Mouse (Mus musculus): Measurements from ENCODE around the gene Tnfaip8l3. TPM values are rescaled to one million over a fixed set of nuclear protein-coding genes. Genes with fewer than 3 reads are reported as not detected.
"Not testable (repeated sequence)": the region's sequence is repeated elsewhere in the genome, so short reads cannot be mapped to it uniquely, and the experiment has no call there.

The Tnfaip8l3 gene
- total RNA-seq (2021): under 1 TPM; 0.07 to 0.21 TPM
- long read RNA-seq, experiment 1: 0 reads
- long read RNA-seq, experiment 2: 0 reads

- peak; percentile 31 for DNase-seq
Measured at GRCm38 (mm10) chr9:54068032-54068649, at the start of gene Tnfaip8l3. Gene Tnfaip8l3 (minus strand): TSS chr9:54068388.

GRCm38 (mm10) chr9:54112726-54113125 lies 44.5 kb upstream of the Tnfaip8l3 start:
- no peak for DNase-seq

GRCm38 (mm10) chr9:54098636-54099035 lies 30.4 kb upstream of the Tnfaip8l3 start:
- DNase-seq: no peak

- no peak for DNase-seq
Measured at GRCm38 (mm10) chr9:54097091-54097490, 28.9 kb upstream of the Tnfaip8l3 start.

GRCm38 (mm10) chr9:54084245-54084644 lies 16.1 kb upstream of the Tnfaip8l3 start:
- no peak for DNase-seq

GRCm38 (mm10) chr9:54077740-54078139 lies 9.6 kb upstream of the Tnfaip8l3 start:
- DNase-seq: no peak

- DNase-seq: no peak
Measured at GRCm38 (mm10) chr9:54074901-54075300, 6.7 kb upstream of the Tnfaip8l3 start.

GRCm38 (mm10) chr9:54073688-54074087 lies 5.5 kb upstream of the Tnfaip8l3 start:
- DNase-seq: no peak

GRCm38 (mm10) chr9:54071474-54072095 lies 3.4 kb upstream of the Tnfaip8l3 start:
- no peak for DNase-seq

- DNase-seq: no peak
Measured at GRCm38 (mm10) chr9:54069204-54069603, 1.0 kb upstream of the Tnfaip8l3 start.

GRCm38 (mm10) chr9:54068777-54069176 lies 589 bp upstream of the Tnfaip8l3 start:
- DNase-seq: peak; percentile 54

GRCm38 (mm10) chr9:54067642-54068031 lies 551 bp downstream of the Tnfaip8l3 start:
- no peak for DNase-seq

GRCm38 (mm10) chr9:54064836-54065235 lies 3.4 kb downstream of the Tnfaip8l3 start:
- no peak for DNase-seq

GRCm38 (mm10) chr9:54063655-54064054 lies 4.5 kb downstream of the Tnfaip8l3 start:
- DNase-seq: no peak

- DNase-seq: no peak
Measured at GRCm38 (mm10) chr9:54061666-54062065, 6.5 kb downstream of the Tnfaip8l3 start.

GRCm38 (mm10) chr9:54051298-54052068 lies 16.7 kb downstream of the Tnfaip8l3 start:
- no peak for DNase-seq

GRCm38 (mm10) chr9:54048978-54049377 lies 19.2 kb downstream of the Tnfaip8l3 start:
- DNase-seq: no peak

GRCm38 (mm10) chr9:54043067-54043466 lies 25.1 kb downstream of the Tnfaip8l3 start:
- DNase-seq: no peak

- DNase-seq: no peak
Measured at GRCm38 (mm10) chr9:54037717-54038116, 30.5 kb downstream of the Tnfaip8l3 start.

- DNase-seq: no peak
Measured at GRCm38 (mm10) chr9:54034691-54035090, 33.5 kb downstream of the Tnfaip8l3 start.

- no peak for DNase-seq
Measured at GRCm38 (mm10) chr9:54022795-54023194, 45.4 kb downstream of the Tnfaip8l3 start.

- DNase-seq: no peak
Measured at GRCm38 (mm10) chr9:53994528-53994927, 73.7 kb downstream of the Tnfaip8l3 start.

- not testable (repeated sequence) for DNase-seq
Measured at GRCm38 (mm10) chr9:53992567-53992966, 75.6 kb downstream of the Tnfaip8l3 start.

Measured in gastrocnemius, postnatal 10 days (tissue).